Mouse (Mus musculus): Measurements from ENCODE around the gene Spred2. TPM values are rescaled to one million over a fixed set of nuclear protein-coding genes. Genes with fewer than 3 reads are reported as not detected.

The Spred2 gene
- total RNA-seq (2021): 10 to 100 TPM; 79.2 to 82.6 TPM
- long read RNA-seq, partial matches to known transcripts: 0 of 58 reads
- long read RNA-seq, other reads (novel, unspliced or antisense): 57 of 58 reads

DNA sequence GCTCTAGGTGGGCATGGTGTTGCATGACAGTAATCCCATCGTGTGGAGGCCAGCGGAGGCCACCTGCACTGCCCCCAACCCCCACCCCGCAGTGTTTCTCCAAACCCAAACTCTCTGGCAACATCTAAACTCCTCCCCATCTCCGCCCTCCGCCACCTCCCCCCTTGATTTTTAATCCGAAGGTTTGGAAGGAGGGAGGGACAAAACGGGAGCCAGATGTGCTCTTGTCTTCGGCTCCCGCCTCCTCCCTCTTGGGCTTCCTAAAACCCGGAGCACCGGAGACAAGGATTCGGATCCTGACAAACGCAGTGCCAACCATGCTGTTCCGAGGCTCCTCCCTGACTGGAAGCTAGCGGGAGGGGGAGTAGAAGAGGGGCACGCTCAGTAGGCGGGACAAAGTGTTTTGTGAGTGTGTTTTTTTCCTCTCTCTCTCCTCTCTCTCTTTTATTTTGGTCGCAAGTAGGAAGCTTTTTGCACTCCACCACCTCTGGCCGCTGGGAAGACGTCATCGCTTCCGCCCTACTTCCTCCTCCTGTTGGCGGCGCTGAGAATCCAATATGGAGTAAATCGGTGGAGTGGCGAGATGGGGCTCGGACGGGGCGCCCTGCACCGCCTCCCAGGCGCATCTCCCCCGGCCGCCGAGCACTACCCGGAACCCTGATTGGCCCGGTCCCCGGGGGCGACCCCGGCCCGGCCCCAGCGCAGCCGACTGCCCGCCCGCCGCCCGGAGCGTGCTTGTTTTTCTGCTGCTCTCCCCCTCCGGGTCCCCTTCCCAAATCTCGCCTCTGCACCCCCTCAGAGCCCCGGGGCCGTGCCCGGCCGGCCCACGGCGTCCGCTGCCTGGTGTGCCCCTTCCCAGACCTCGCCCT, at the start of gene Spred2:
Gene Spred2, plus strand, starts transcription at position 488 of the 869 bp plus-strand sequence.
- peak; percentile 87 to 90 for DNase-seq (ENCODE audit: low spot score in 2 of 2)

- no peak for DNase-seq (ENCODE audit: low spot score in 2 of 2)
Measured at GRCm38 (mm10) chr11:19875551-19875950, 48.6 kb upstream of the Spred2 start.

DNA sequence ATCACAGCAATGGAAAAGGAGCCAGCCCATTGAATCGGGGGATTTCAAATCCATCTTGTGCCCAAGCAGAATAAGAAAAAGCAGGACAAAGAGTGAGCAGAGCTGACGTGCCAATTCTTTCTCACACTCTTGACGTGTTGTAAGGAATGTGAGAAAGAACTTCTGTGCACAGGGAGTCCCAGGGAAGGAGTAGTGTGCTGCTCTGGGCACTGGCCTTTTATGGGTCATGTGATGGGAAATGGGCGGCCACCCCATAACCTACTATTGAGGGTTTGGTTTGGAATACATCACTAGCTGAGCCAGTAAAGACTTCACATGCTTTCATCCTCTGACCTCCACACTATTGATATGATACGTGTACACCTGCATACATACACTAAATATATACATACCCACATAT, 48.2 kb upstream of the Spred2 start:
- no peak for DNase-seq (ENCODE audit: low spot score in 2 of 2)

DNA sequence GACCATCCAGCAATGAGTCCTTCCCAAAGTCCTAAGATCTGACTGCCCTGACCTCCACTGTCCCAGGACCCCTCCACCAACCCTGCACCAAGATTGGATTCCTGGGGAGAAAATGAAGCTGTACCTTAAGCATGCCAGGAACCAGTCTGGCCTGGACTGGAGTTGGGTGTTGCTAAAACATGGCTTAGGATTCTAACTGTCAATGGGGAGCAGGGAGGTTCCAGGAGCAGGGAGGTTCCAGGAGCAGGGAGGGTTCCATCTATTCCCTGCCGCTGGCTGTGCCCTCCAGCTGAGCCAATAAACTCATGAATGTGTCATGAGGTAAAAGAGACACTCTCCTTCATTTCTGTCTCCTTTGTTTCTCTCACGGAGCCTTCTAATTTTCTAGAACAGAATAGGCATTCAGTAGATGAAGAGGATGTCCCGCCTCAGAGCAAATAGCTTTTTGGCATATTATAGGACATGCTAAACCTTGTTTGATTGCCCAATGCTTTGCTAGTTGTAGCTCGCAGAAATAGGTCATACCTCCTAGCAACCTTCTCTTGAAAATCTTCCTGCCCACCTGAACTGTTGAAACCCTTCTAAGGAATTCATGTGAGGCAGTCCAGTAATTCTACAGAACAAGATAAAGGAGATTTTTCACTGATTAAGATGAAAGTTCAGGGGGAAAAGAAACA, 46.8 kb upstream of the Spred2 start:
- no peak for DNase-seq (ENCODE audit: low spot score in 2 of 2)

GRCm38 (mm10) chr11:19881342-19881741, 42.8 kb upstream of the Spred2 start:
- no peak for DNase-seq (ENCODE audit: low spot score in 2 of 2)

DNA sequence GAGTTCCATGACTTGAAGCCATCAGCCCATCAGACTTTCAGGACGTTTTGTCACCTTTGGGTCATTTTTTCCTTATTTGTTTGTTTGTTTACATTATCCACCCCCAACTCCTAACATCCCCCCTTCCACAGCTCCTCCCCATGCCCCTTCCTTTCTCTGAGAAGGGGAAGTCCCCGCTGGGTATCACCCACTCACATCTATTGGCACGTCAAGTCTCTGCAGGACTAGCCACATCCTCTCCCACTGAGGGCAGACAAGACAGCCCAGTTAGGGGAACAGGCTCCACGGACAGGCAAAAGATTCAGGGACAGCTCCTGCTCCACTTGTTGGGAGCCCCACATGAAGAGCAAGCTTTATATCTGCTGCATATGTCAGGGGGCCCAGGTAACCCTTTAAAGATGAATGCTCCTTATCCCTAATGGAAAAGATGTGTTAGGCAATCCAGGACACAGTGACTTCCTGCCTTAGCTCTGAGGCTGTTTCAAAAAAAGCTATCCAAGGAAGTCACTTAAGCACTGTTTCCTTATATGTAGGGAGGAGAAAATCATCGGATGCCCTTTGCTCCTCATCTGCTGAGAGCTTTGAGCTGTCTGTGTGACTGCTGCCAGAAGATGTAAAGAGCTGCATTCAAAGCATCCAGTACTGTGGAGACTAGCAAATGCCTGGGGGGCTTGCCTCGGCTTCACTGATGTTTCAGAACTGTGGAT, 33.3 kb upstream of the Spred2 start:
- DNase-seq (ENCODE audit: low spot score in 2 of 2): no peak

GRCm38 (mm10) chr11:19893233-19893632, 30.9 kb upstream of the Spred2 start:
- no peak for DNase-seq (ENCODE audit: low spot score in 2 of 2)

GRCm38 (mm10) chr11:19899621-19900020, 24.6 kb upstream of the Spred2 start:
- DNase-seq (ENCODE audit: low spot score in 2 of 2): peak; percentile 46 to 66

DNA sequence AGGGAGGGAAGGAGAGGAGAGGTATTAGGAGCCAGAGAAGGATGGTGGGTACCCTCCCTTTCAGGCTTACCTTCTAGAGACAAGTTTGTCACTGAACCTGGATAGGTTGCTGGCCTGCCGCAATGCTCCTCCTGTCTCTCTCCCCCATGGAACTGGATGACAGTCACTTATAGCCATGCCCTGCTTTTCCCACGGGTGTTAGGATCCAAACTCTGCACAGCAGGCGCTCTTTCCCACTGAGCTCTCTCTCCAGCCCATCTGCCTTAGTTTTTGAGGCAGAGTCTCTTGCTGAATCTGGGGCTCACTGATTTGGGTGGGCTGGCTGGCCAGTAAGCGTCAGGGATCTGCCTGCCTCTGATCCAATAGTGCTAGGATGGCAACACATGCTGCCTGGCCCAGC, 23.5 kb upstream of the Spred2 start:
- DNase-seq (ENCODE audit: low spot score in 2 of 2): no peak

DNA sequence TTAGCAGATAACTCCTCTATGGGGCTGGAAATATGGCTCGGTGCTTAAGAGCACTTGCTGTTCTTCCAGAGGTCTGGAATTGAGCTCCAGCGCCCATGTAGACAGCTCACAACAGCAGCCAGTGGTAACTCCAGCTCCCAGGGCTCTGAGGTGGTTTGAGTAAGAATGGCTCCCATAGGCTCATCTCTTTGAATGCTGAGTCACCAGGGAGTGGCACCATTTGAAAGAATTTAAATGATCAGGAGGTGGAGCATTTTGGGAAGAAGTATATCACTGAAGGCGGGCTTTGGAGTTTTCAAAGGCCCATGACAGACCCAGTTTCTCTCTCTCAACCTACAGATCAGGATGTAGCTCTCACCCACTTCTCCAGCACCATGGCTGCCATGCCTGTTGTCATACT, 13.0 kb upstream of the Spred2 start:
- no peak for DNase-seq (ENCODE audit: low spot score in 2 of 2)

GRCm38 (mm10) chr11:19912179-19912578, 12.0 kb upstream of the Spred2 start:
- no peak for DNase-seq (ENCODE audit: low spot score in 2 of 2)

DNA sequence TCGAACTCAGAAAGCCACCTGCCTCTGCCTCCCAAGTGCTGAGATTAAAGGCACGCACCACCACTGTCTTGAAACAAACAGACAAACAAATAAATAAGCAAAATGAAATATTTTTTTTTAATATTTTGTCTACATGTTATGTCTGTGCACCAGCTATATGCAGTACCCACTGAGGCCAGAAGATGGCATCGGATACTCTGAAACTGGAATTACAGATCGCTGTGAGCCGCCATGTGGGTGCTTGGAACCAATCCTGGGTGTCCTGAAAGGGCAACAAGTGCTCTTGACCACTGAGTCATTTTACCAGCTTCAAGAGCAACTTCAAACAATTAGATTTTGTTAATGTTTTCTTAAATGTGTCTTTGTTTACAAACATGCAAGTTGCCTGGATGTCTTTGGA, 11.5 kb upstream of the Spred2 start:
- no peak for DNase-seq (ENCODE audit: low spot score in 2 of 2)

GRCm38 (mm10) chr11:19913761-19914160, 10.4 kb upstream of the Spred2 start:
- DNase-seq (ENCODE audit: low spot score in 2 of 2): no peak

DNA sequence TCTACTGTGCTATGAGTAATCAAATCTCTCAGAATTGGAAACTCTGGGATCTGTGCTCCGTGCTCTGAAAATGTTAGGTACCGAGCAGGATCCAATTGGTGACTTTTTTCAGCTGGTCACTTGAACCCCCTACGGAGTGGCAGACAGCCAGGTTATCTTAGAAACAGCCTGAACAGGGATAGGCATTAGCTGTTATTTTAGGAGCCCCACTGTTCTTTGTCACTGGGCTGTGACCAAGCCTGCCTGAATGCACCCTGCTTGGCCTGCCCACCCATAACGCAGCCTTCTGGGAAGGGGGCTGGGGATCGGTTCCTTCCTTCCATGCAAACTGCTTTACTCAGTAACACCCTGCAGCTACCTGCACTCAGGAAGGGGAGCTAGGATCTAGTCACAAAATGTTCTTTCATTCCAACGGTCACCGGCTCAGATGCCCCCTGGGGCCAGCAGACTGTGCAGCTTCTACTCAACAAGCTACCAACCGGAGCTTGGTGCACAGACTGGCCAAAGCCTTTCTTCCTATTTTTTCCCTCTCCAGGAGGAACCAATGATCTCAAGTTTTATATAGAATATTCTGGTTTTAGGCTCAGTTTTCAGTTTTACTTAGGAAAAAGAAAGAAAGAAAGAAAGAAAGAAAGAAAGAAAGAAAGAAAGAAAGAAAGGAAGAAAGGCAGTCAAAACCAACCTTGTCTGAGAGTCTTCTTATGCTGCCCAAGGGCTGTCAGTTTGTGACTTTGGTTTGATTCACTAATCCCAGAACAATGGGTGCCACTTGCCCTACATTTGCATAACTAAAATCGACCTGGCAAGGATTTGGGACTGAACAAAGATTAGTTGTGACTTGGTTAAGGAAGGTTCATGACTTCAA, 6.6 kb upstream of the Spred2 start:
- no peak for DNase-seq (ENCODE audit: low spot score in 2 of 2)

DNA sequence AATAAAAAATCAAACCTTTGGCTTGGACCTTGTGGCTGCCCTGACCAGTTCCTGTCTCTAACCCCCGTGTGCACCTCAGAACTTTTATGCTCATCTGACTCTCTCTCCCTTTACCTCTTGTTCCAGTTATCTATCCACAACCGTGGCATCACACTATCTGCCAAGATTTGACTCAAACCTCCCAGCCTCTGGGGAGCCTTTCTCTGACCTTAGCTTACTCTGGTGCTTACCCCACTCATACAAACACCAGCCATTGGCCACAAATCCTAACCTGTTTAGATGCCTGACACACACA, 6.0 kb upstream of the Spred2 start:
- DNase-seq (ENCODE audit: low spot score in 2 of 2): no peak

- DNase-seq (ENCODE audit: low spot score in 2 of 2): peak in 1 of 2 experiments; percentile 49
Measured at GRCm38 (mm10) chr11:19919460-19919784, 4.8 kb upstream of the Spred2 start.

DNA sequence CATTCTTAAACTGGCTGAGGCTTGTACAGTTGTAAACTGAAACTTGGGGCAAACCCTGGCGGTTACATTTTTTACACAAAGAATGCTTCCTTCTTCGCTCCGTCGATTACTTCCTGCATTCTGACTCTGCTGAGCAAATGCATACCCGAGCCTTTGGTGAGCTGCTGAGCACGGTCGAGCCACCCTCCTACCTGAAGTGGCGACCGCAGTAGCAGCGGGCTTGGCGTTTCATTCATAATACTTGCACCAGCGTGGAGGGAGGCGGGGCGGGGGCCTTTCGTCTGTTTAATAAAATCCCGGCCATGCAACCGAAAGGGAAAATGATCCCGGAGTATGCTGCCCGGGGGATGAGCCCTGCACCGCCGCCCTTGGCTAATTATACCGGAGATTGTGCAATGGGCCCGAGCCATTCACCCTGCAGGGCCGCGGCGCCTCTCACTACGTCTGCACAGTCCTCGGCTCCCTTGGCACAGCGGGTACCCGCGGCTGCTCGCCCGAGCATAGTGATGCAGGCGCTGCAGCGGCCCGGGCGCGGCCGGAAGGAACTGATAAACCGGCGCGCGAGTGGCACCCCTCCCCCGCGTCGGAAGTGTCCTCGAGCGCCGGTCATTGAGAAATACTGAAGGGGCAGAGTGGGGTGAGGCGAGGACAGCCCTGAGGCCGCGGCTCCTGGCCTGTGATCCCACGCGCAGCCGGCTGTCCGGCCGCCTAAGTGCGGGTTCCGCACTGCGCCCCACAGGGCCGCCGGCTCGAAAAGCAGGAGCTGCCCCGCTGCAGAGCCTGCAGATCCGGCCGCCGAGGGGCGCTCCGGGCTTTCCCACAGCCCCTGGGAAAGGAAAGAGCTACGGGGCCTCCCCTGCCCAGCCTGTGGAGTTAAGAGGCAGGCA, 4.1 kb upstream of the Spred2 start:
- peak; percentile 86 to 93 for DNase-seq (ENCODE audit: low spot score in 2 of 2)

DNA sequence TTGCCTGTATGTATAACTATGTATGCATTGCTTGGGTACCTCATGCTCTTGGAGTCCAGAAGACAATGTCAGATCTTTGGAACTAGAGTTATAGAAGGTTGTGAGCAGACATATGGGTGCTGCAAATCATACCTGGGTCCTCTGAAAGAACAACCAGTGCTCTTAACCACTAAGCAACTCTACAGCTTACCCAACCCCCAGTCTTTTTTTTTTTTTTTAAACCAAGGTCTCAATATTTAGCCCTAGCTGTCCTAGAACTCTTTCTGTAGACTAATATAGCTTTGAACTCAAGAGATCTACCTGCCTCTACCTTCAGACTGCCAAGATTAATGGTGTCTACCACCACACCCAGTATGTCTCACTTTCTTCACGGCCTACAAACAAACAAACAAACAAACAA, 2.5 kb upstream of the Spred2 start:
- DNase-seq (ENCODE audit: low spot score in 2 of 2): no peak

GRCm38 (mm10) chr11:19922208-19922607, 2.0 kb upstream of the Spred2 start:
- DNase-seq (ENCODE audit: low spot score in 2 of 2): no peak

DNA sequence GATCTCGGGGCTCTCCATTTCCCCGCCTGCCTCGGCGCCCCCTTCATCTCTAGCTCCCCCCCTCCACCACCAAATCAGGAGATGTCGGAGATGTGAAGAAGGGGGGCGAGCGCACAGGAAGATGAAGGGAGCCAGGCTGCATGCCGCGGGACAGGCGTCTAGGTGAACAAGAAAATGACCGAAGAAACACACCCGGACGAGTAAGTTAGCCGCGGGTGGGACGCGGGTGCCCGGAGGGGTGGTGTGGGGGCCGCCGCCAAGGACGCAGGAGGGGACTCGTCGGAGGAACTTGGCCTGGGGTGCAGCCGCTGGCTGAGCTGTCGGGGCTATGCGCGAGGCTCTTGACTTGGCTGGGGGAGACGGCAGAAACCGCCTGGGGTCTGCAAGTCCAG, 578 bp downstream of the Spred2 start:
- peak in 1 of 2 experiments; percentile 72 for DNase-seq (ENCODE audit: low spot score in 2 of 2)
